Mouse (Mus musculus): ENCODE measurements at regions not wholly inside any gene's neighbourhood (a gene's known extent, or its start where the extent isn't known, plus 50 kb on each side); places are given as distances from the start of the nearest gene placed in this dataset.

DNA sequence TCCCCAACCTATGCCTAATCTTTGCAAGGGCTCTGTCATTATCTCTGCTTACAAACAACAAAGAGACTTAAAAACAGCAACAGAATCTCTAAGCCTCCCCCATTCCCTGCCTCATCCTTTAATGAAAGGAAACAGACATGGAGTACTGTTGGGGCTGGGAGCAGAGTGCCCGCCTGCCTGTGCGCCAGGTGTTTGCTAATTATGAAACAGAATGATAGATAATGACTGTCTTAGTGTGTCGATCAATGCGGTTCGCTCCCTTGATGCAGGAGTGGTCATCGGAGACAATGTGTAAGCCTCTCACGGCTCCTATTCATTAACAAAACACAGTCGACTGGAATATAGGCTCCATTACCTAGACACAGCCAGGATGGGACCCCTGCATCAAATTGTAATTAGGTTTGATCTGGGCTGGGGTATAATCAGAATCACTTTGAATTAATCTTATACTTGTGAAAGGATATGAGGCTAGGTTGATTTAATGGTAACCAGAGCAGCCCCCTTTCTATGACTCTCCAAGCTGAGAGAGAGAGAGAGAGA, 77.3 kb upstream of the Hnrnpk start:
- TF ChIP-seq CTCF (IDR thresholded peaks at IDR 0.05; ENCODE audit: low read depth) (no peak), EP300 (IDR thresholded peaks at IDR 0.05; ENCODE audit: low read depth) (no peak)
